Mouse (Mus musculus) bone marrow macrophage, adult 2 months (primary cell): ENCODE results near the gene Krt18. TPM values are rescaled to one million over a fixed set of nuclear protein-coding genes. Genes with fewer than 3 reads are reported as not detected.

ENCODE experiments used
- H3K27ac ChIP-seq: 2 replicates; pipeline ENCODE4 v1.5.1; 2012; ENCODE audit warnings: low read depth, low read length; ENCODE audit not compliant: insufficient read depth
- H3K4me1 ChIP-seq: 2 replicates; pipeline ENCODE4 v1.6.1; 2012; ENCODE audit warnings: low read length; ENCODE audit not compliant: control insufficient read depth, insufficient read depth
- H3K4me3 ChIP-seq: 2 replicates; pipeline ENCODE4 v1.5.1; 2012; ENCODE audit warnings: mild to moderate bottlenecking, low read length, moderate library complexity; ENCODE audit not compliant: insufficient read depth
- CTCF ChIP-seq: IDR thresholded peaks from 2 replicates; pipeline ENCODE4 v1.5.1; 2012; ENCODE audit warnings: low read depth, mild to moderate bottlenecking, low read length, moderate library complexity
- POLR2A ChIP-seq: IDR thresholded peaks from 2 replicates; pipeline ENCODE4 v1.6.1; 2012; ENCODE audit warnings: mild to moderate bottlenecking, low read depth, low read length, borderline replicate concordance
- polyA plus RNA-seq: library from polyadenylated mRNA; stranded (reverse); fragments of >200 nt; gene quantifications from 2 replicates; pipeline ENCODE4 v1.2.4, GENCODE M21; 2012; ENCODE audit not compliant: missing spikeins, insufficient read depth, insufficient read length

Gene Krt18
- not detected in 2 replicates for polyA plus RNA-seq

GRCm38 (mm10) chr15:102028040-102028439, at the start of gene Krt18:
TSS of gene Krt18 (plus strand) at chr15:102028180.
- peaks cover 4% of the 10 kb centered on the region; the same call in 1 of the 2 replicates for H3K4me1 ChIP-seq
- H3K27ac ChIP-seq = no peak within 1 kb of the TSS
- H3K4me3 ChIP-seq = no peak within 1 kb of the TSS
- TF ChIP-seq CTCF (no peak), POLR2A (no peak)

- Histone ChIP-seq H3K4me3 (no peak overlapping the region), H3K27ac (peak overlapping the region; percentile 77), H3K4me1 (peaks cover 51% of the 10 kb centered on the region)
- TF ChIP-seq POLR2A = no peak
- no peak for TF ChIP-seq CTCF
These were observed 47.1 kb upstream of the Krt18 start for GRCm38 (mm10) chr15:101980849-101981248.

GRCm38 (mm10) chr15:101983315-101983948, 44.5 kb upstream of the Krt18 start:
- TF ChIP-seq POLR2A (no peak), CTCF (no peak)
- Histone ChIP-seq H3K27ac (0 out of 2 replicates have a peak overlapping the region, but pooled peaks have one; percentile 57), H3K4me1 (peaks cover 34% of the 10 kb centered on the region), H3K4me3 (peak overlapping the region; percentile 54; the same call in 1 of the 2 replicates)

- H3K4me1 ChIP-seq = peaks cover 28% of the 10 kb centered on the region
- H3K27ac ChIP-seq = peak overlapping the region; percentile 57
- peak overlapping the region; percentile 54 for H3K4me3 ChIP-seq
- TF ChIP-seq POLR2A (no peak), CTCF (peak; percentile 89)
These were observed 43.9 kb upstream of the Krt18 start for GRCm38 (mm10) chr15:101983949-101984601.

- H3K4me1 ChIP-seq = peaks cover 28% of the 10 kb centered on the region
- TF ChIP-seq POLR2A = no peak
- TF ChIP-seq CTCF = no peak; the same call in 1 of the 2 replicates
- H3K27ac ChIP-seq = no peak overlapping the region
- no peak overlapping the region for H3K4me3 ChIP-seq
These were observed 43.2 kb upstream of the Krt18 start for GRCm38 (mm10) chr15:101984746-101985145.

GRCm38 (mm10) chr15:101988119-101988518, 39.9 kb upstream of the Krt18 start:
- Histone ChIP-seq H3K27ac (no peak overlapping the region), H3K4me3 (no peak overlapping the region), H3K4me1 (peaks cover 13% of the 10 kb centered on the region)
- TF ChIP-seq CTCF (peak; percentile 97), POLR2A (no peak)

- H3K4me3 ChIP-seq = no peak overlapping the region
- 0 out of 2 replicates have a peak, but pooled peaks have one; percentile 25 for TF ChIP-seq CTCF
- TF ChIP-seq POLR2A = no peak
- no peak overlapping the region for H3K27ac ChIP-seq
- H3K4me1 ChIP-seq = peaks cover 7% of the 10 kb centered on the region
These were observed 39.3 kb upstream of the Krt18 start for GRCm38 (mm10) chr15:101988714-101989113.

GRCm38 (mm10) chr15:101990946-101991345, 37.0 kb upstream of the Krt18 start:
- Histone ChIP-seq H3K27ac (no peak overlapping the region), H3K4me3 (no peak overlapping the region), H3K4me1 (peaks cover 7% of the 10 kb centered on the region)
- no peak for TF ChIP-seq POLR2A
- no peak for TF ChIP-seq CTCF

GRCm38 (mm10) chr15:101994365-101994764, 33.6 kb upstream of the Krt18 start:
- Histone ChIP-seq H3K4me3 (no peak overlapping the region), H3K27ac (no peak overlapping the region), H3K4me1 (no peaks in the 10 kb centered on the region)
- TF ChIP-seq POLR2A (no peak), CTCF (no peak)
